Mouse (Mus musculus) urinary bladder, postnatal 10 days (tissue): Measurements from ENCODE around the gene Smad3.
A peak's percentile ranks its signal among the peaks of the same experiment; 100 is the strongest.

Experiments used
- DNase-seq: peaks from one replicate; pipeline ENCODE4 v3.0.0; 2022; ENCODE audit warnings: low spot score

Smad3 gene

GRCm38 (mm10) chr9:63757865-63758440 lies at the start of gene Smad3:
Gene Smad3 (minus strand): TSS chr9:63757994.
- DNase-seq = peak; percentile 88

GRCm38 (mm10) chr9:63804847-63805246 lies 47.1 kb upstream of the Smad3 start:
- no peak for DNase-seq

- no peak for DNase-seq
Observed at GRCm38 (mm10) chr9:63803181-63803591, 45.4 kb upstream of the Smad3 start.

- no peak for DNase-seq
Observed at GRCm38 (mm10) chr9:63802504-63802903, 44.7 kb upstream of the Smad3 start.

- no peak for DNase-seq
Observed at GRCm38 (mm10) chr9:63802080-63802479, 44.3 kb upstream of the Smad3 start.

- DNase-seq = no peak
Observed at GRCm38 (mm10) chr9:63796429-63796828, 38.6 kb upstream of the Smad3 start.

- DNase-seq = no peak
Observed at GRCm38 (mm10) chr9:63793731-63794495, 36.1 kb upstream of the Smad3 start.

- DNase-seq = no peak
Observed at GRCm38 (mm10) chr9:63791716-63792115, 33.9 kb upstream of the Smad3 start.

- DNase-seq = no peak
Observed at GRCm38 (mm10) chr9:63791275-63791674, 33.5 kb upstream of the Smad3 start.

GRCm38 (mm10) chr9:63790222-63790621 lies 32.4 kb upstream of the Smad3 start:
- no peak for DNase-seq

- no peak for DNase-seq
Observed at GRCm38 (mm10) chr9:63789386-63789785, 31.6 kb upstream of the Smad3 start.

- no peak for DNase-seq
Observed at GRCm38 (mm10) chr9:63787606-63788005, 29.8 kb upstream of the Smad3 start.

- DNase-seq = no peak
Observed at GRCm38 (mm10) chr9:63787086-63787485, 29.3 kb upstream of the Smad3 start.

GRCm38 (mm10) chr9:63786026-63786670 lies 28.4 kb upstream of the Smad3 start:
- no peak for DNase-seq

GRCm38 (mm10) chr9:63785492-63785891 lies 27.7 kb upstream of the Smad3 start:
- DNase-seq = no peak

GRCm38 (mm10) chr9:63784597-63784996 lies 26.8 kb upstream of the Smad3 start:
- no peak for DNase-seq

- DNase-seq = no peak
Observed at GRCm38 (mm10) chr9:63782744-63783143, 24.9 kb upstream of the Smad3 start.

GRCm38 (mm10) chr9:63781714-63782464 lies 24.1 kb upstream of the Smad3 start:
- DNase-seq = no peak

- no peak for DNase-seq
Observed at GRCm38 (mm10) chr9:63779950-63780887, 22.4 kb upstream of the Smad3 start.

GRCm38 (mm10) chr9:63776735-63777134 lies 18.9 kb upstream of the Smad3 start:
- no peak for DNase-seq

GRCm38 (mm10) chr9:63774854-63775483 lies 17.2 kb upstream of the Smad3 start:
- DNase-seq = no peak
